Mouse (Mus musculus) liver, postnatal 0 days (tissue): ENCODE measurements around the gene Ehd1. TPM values are rescaled to one million over a fixed set of nuclear protein-coding genes. Genes with fewer than 3 reads are reported as not detected.

Source experiments
- ATAC-seq: fragments of 200-750 bp; cut with Nextera tagmentation; 2 replicates; pipeline ENCODE4 v1.8.0; 2017; ENCODE audit warnings: mild to moderate bottlenecking, moderate library complexity
- DNase-seq: peaks from one replicate; pipeline ENCODE4 v3.0.0-alpha.2; 2016
- H3K27ac ChIP-seq: fragments of 300-500 bp; sonication (generic); 2 replicates; pipeline ENCODE4 v1.5.1; 2014; ENCODE audit warnings: antibody characterized with exemption, moderate library complexity, mild to moderate bottlenecking, low read depth
- H3K27me3 ChIP-seq: fragments of 300-500 bp; sonication (generic); 2 replicates; pipeline ENCODE4 v1.6.1; 2014; ENCODE audit warnings: low read length, control low read depth, mixed read lengths; ENCODE audit not compliant: insufficient read depth
- H3K36me3 ChIP-seq: fragments of 300-500 bp; sonication (generic); replicated peaks from 2 replicates; pipeline ENCODE4 v1.6.1; 2014; ENCODE audit warnings: mild to moderate bottlenecking, control low read depth, low read length, moderate library complexity, mixed read lengths; ENCODE audit not compliant: insufficient read depth
- H3K4me1 ChIP-seq: fragments of 300-500 bp; sonication (generic); 2 replicates; pipeline ENCODE4 v1.6.1; 2014; ENCODE audit warnings: antibody characterized with exemption, mild to moderate bottlenecking, control low read depth; ENCODE audit not compliant: insufficient read depth
- H3K4me2 ChIP-seq: fragments of 300-500 bp; sonication (generic); 2 replicates; pipeline ENCODE4 v1.6.1; 2014; ENCODE audit warnings: low read depth, mild to moderate bottlenecking, low read length, moderate library complexity, mixed read lengths
- H3K4me3 ChIP-seq: fragments of 300-500 bp; sonication (generic); 2 replicates; pipeline ENCODE4 v1.5.1; 2014; ENCODE audit warnings: low read depth, low read length
- H3K9ac ChIP-seq: fragments of 300-500 bp; sonication (generic); replicated peaks from 2 replicates; pipeline ENCODE4 v1.6.1; 2014; ENCODE audit warnings: mild to moderate bottlenecking, moderate library complexity
- H3K9me3 ChIP-seq: fragments of 300-500 bp; sonication (generic); 2 replicates; pipeline ENCODE4 v1.6.1; 2016; ENCODE audit warnings: mild to moderate bottlenecking, control low read depth, low read length, mixed read lengths
- CTCF ChIP-seq: sonication (generic); IDR thresholded peaks from 2 replicates; pipeline ENCODE4 v1.5.1; 2016; ENCODE audit warnings: antibody characterized with exemption, low read depth
- EP300 ChIP-seq: IDR thresholded peaks from 2 replicates; pipeline ENCODE4 v1.6.1; 2016; ENCODE audit warnings: antibody characterized with exemption, low read depth, mild to moderate bottlenecking
- WGBS: fragments of 180-500 bp; shearing (Covaris S2); extraction: QIAGEN DNeasy Blood & Tissue Kit; methylation state at CpG from one replicate; pipeline ENCODE4 v1.1.7; 2014; ENCODE audit not compliant: insufficient replicate concordance; 5-methylcytosine and 5-hydroxymethylcytosine counted together
- polyA plus RNA-seq: library from polyadenylated mRNA; unstranded; fragments of >200 nt; fragmentation: Nextera tagmentation; extraction: Ambion mirVana; gene quantifications from 2 replicates; pipeline ENCODE4 v1.2.1, GENCODE M21; 2015

The Ehd1 gene
- polyA plus RNA-seq, 1 experiment from 2014 or later = 36.4 TPM

GRCm38 (mm10) chr19:6240725-6241124, 35.8 kb upstream of the Ehd1 start:
- H3K36me3 ChIP-seq = peaks cover 16% of the 10 kb centered on the region; the same call in 1 of the 2 replicates
- WGBS = 44% methylated on average over 5 of the region's 5 CpGs
- peak overlapping the region; percentile 75 for H3K27ac ChIP-seq
- H3K4me3 ChIP-seq = peak overlapping the region; percentile 22
- H3K9me3 ChIP-seq = no peaks in the 10 kb centered on the region
- DNase-seq (no peak), ATAC-seq (no peak)
- H3K4me2 ChIP-seq = peak overlapping the region; percentile 45
- TF ChIP-seq EP300 = no peak
- TF ChIP-seq CTCF = no peak
- peaks cover 40% of the 10 kb centered on the region for H3K4me1 ChIP-seq
- no peaks in the 10 kb centered on the region for H3K27me3 ChIP-seq
- H3K9ac ChIP-seq = no peak overlapping the region; the same call in 1 of the 2 replicates

DNA sequence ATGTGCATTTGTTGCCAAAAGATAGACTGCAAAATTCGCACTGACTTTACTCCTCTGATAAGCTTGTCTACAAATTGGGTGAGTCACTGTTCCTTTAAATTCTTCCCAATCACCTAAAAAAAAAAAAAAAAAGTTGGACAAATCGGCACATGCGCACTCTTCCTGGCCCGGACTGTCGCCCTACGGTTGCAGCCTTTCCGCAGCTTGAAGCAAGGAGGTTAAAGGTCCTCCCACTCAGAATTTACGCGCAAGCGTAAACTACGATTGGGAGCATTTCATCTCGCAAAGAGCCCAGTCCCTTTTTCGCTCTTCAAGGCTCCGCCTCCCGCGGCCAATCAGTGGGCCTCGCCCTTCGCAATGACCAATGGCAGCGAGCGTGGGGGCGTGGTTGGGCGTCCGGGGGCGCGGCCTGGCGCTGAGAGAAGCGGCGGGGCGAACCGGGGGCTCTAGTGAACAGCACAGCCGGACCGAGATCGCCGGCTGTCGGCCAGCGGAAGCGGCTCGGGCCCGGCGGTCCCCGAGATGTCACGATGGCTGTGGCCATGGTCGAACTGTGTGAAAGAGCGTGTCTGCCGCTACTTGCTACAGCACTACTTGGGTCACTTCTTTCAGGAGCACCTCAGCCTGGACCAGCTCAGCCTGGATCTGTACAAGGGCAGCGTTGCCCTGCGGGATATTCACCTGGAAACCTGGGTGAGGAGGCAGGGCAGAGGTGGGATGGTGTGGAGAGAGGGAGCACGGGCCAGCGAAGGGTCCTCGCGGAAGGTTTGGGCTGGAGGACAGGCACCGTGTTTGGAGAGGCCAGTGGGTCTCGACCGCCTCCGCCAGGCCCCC, 35.0 kb upstream of the Ehd1 start, which contains the start of gene Atg2a:
TSS of gene Atg2a (plus strand) at position 395 of the 834 bp plus-strand sequence.
- Histone ChIP-seq H3K27me3 (no peaks in the 10 kb centered on the region), H3K4me3 (peak within 1 kb of the TSS; percentile 82), H3K36me3 (peaks cover 24% of the 10 kb centered on the region), H3K4me2 (peak within 1 kb of the TSS; percentile 78), H3K9ac (peak within 1 kb of the TSS; percentile 93), H3K27ac (peak within 1 kb of the TSS; percentile 98), H3K4me1 (peaks cover 37% of the 10 kb centered on the region), H3K9me3 (no peaks in the 10 kb centered on the region)
- peak; percentile 76; the same call in 1 of the 2 replicates for TF ChIP-seq EP300
- no peak; the same call in 1 of the 2 replicates for TF ChIP-seq CTCF
- ATAC-seq = peak; percentile 92
- WGBS = 1% methylated on average over 53 of the region's 55 CpGs
- peak; percentile 99 for DNase-seq

- Histone ChIP-seq H3K4me1 (peaks cover 32% of the 10 kb centered on the region), H3K36me3 (peaks cover 31% of the 10 kb centered on the region), H3K4me2 (peak overlapping the region; percentile 78), H3K4me3 (peak overlapping the region; percentile 82), H3K9ac (peak overlapping the region; percentile 93), H3K9me3 (no peaks in the 10 kb centered on the region), H3K27me3 (no peaks in the 10 kb centered on the region), H3K27ac (peak overlapping the region; percentile 98)
- DNase-seq (peak; percentile 83), ATAC-seq (peak; percentile 65)
- 0% methylated on average over 4 of the region's 4 CpGs for WGBS
- TF ChIP-seq CTCF (no peak), EP300 (no peak)
Observed at GRCm38 (mm10) chr19:6242281-6242680, 34.2 kb upstream of the Ehd1 start.

DNA sequence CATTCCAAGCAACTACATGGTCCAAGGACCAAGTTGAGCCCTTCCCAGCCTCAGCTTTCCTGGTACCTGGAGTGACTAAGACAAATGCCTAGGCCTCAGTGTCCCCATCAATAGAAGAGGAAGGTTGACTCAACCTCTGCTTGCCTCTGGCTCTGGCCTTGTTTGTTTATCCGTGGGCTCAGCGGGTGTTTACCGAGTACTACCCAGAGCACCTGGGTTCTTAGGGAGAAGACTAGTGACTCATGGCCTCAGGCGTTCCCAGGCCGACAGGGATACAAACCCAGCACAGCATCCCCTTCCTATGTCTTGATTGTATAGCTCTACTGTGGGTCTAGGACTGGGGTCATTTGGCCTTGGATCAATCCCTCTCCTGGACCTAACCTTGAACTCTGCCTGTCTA, 33.3 kb upstream of the Ehd1 start:
- Histone ChIP-seq H3K9ac (peak overlapping the region; percentile 93), H3K4me2 (peak overlapping the region; percentile 78), H3K27me3 (no peaks in the 10 kb centered on the region), H3K4me1 (peaks cover 32% of the 10 kb centered on the region), H3K9me3 (no peaks in the 10 kb centered on the region), H3K27ac (peak overlapping the region; percentile 98), H3K4me3 (peak overlapping the region; percentile 82; the same call in 1 of the 2 replicates), H3K36me3 (peaks cover 41% of the 10 kb centered on the region)
- WGBS = 76% methylated on average over 5 of the region's 5 CpGs
- no peak for ATAC-seq
- DNase-seq = no peak
- TF ChIP-seq EP300 (no peak), CTCF (no peak)

DNA sequence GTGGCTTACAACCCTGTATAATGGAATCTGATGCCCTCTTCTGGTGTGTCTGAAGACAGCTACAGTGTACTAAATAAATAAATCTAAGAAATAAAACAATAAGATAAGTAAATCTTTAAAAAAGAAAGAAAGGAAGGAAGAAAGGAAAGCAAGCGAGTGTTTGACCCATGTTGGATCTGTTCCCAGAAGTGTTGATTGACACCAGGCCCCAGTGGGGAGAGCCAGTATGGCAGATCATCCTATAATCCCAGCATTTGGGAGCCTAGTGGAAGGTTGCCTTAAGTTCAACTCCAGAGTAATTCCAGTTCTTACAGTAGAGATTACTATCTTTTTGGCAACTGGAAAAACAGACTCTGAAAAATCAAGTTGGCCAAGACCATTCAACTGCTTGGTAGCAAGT, 30.7 kb upstream of the Ehd1 start:
- no peaks in the 10 kb centered on the region for H3K27me3 ChIP-seq
- peaks cover 16% of the 10 kb centered on the region for H3K4me1 ChIP-seq
- TF ChIP-seq CTCF = no peak
- no peak for TF ChIP-seq EP300
- DNase-seq (no peak), ATAC-seq (no peak)
- H3K9me3 ChIP-seq = no peaks in the 10 kb centered on the region
- H3K36me3 ChIP-seq = peaks cover 57% of the 10 kb centered on the region
- H3K27ac ChIP-seq = no peak overlapping the region
- no peak overlapping the region for H3K4me2 ChIP-seq
- 75% methylated on average over 1 of the region's 1 CpGs for WGBS
- no peak overlapping the region for H3K4me3 ChIP-seq
- H3K9ac ChIP-seq = no peak overlapping the region

GRCm38 (mm10) chr19:6247526-6248300, 28.8 kb upstream of the Ehd1 start:
- ATAC-seq (no peak), DNase-seq (no peak)
- H3K27ac ChIP-seq = no peak overlapping the region
- H3K4me1 ChIP-seq = peaks cover 10% of the 10 kb centered on the region
- no peaks in the 10 kb centered on the region for H3K27me3 ChIP-seq
- H3K9me3 ChIP-seq = no peaks in the 10 kb centered on the region
- 89% methylated on average over 29 of the region's 29 CpGs for WGBS
- TF ChIP-seq EP300 = no peak
- TF ChIP-seq CTCF = no peak
- peaks cover 75% of the 10 kb centered on the region for H3K36me3 ChIP-seq
- H3K4me2 ChIP-seq = no peak overlapping the region
- H3K4me3 ChIP-seq = no peak overlapping the region
- no peak overlapping the region for H3K9ac ChIP-seq
